Mouse (Mus musculus): ENCODE results near the gene Stox2.

Stox2 gene

GRCm38 (mm10) chr8:47245116-47245515, 201.0 kb downstream of the Stox2 start:
- DNase-seq (ENCODE audit: extremely low read depth, insufficient read length, low spot score): no peak

- DNase-seq (ENCODE audit: extremely low read depth, insufficient read length, low spot score): no peak
Observed at GRCm38 (mm10) chr8:47244202-47244601, 202.0 kb downstream of the Stox2 start.

- DNase-seq (ENCODE audit: extremely low read depth, insufficient read length, low spot score): no peak
Observed at GRCm38 (mm10) chr8:47243631-47244030, 202.5 kb downstream of the Stox2 start.

GRCm38 (mm10) chr8:47243016-47243630, 203.0 kb downstream of the Stox2 start:
- DNase-seq (ENCODE audit: extremely low read depth, insufficient read length, low spot score): no peak

GRCm38 (mm10) chr8:47242207-47243004, 203.8 kb downstream of the Stox2 start:
- no peak for DNase-seq (ENCODE audit: extremely low read depth, insufficient read length, low spot score)

- DNase-seq (ENCODE audit: extremely low read depth, insufficient read length, low spot score): no peak
Observed at GRCm38 (mm10) chr8:47241421-47242078, 204.6 kb downstream of the Stox2 start.

GRCm38 (mm10) chr8:47240871-47241270, 205.3 kb downstream of the Stox2 start:
- no peak for DNase-seq (ENCODE audit: extremely low read depth, insufficient read length, low spot score)

- no peak for DNase-seq (ENCODE audit: extremely low read depth, insufficient read length, low spot score)
Observed at GRCm38 (mm10) chr8:47240266-47240665, 205.9 kb downstream of the Stox2 start.

GRCm38 (mm10) chr8:47232081-47232480, 214.1 kb downstream of the Stox2 start:
- DNase-seq (ENCODE audit: extremely low read depth, insufficient read length, low spot score): no peak

GRCm38 (mm10) chr8:47230057-47230456, 216.1 kb downstream of the Stox2 start:
- DNase-seq (ENCODE audit: extremely low read depth, insufficient read length, low spot score): no peak

- no peak for DNase-seq (ENCODE audit: extremely low read depth, insufficient read length, low spot score)
Observed at GRCm38 (mm10) chr8:47221851-47222250, 224.3 kb downstream of the Stox2 start.

- no peak for DNase-seq (ENCODE audit: extremely low read depth, insufficient read length, low spot score)
Observed at GRCm38 (mm10) chr8:47221191-47221590, 225.0 kb downstream of the Stox2 start.

- DNase-seq (ENCODE audit: extremely low read depth, insufficient read length, low spot score): no peak
Observed at GRCm38 (mm10) chr8:47220390-47220789, 225.8 kb downstream of the Stox2 start.

- DNase-seq (ENCODE audit: extremely low read depth, insufficient read length, low spot score): no peak
Observed at GRCm38 (mm10) chr8:47218536-47218935, 227.6 kb downstream of the Stox2 start.

- DNase-seq (ENCODE audit: extremely low read depth, insufficient read length, low spot score): no peak
Observed at GRCm38 (mm10) chr8:47218021-47218420, 228.1 kb downstream of the Stox2 start.

GRCm38 (mm10) chr8:47212124-47212523, 234.0 kb downstream of the Stox2 start:
- DNase-seq (ENCODE audit: extremely low read depth, insufficient read length, low spot score): no peak

GRCm38 (mm10) chr8:47211226-47211625, 234.9 kb downstream of the Stox2 start:
- DNase-seq (ENCODE audit: extremely low read depth, insufficient read length, low spot score): no peak

GRCm38 (mm10) chr8:47208246-47208645, 237.9 kb downstream of the Stox2 start:
- no peak for DNase-seq (ENCODE audit: extremely low read depth, insufficient read length, low spot score)

- no peak for DNase-seq (ENCODE audit: extremely low read depth, insufficient read length, low spot score)
Observed at GRCm38 (mm10) chr8:47206640-47207237, 239.4 kb downstream of the Stox2 start.

- DNase-seq (ENCODE audit: extremely low read depth, insufficient read length, low spot score): no peak
Observed at GRCm38 (mm10) chr8:47205472-47205871, 240.7 kb downstream of the Stox2 start.

- DNase-seq (ENCODE audit: extremely low read depth, insufficient read length, low spot score): no peak
Observed at GRCm38 (mm10) chr8:47196391-47196790, 249.8 kb downstream of the Stox2 start.

Measured in 3134 (cell line).